Mouse (Mus musculus) CH12.LX (cell line): Measurements from ENCODE around the gene Gripap1. TPM values are rescaled to one million over a fixed set of nuclear protein-coding genes. Genes with fewer than 3 reads are reported as not detected.

Source experiments
- DNase-seq: peaks from one replicate; pipeline ENCODE4 v3.0.0-alpha.2; 2013; ENCODE audit errors: extremely low read depth
- H3K27ac ChIP-seq: 2 replicates; pipeline ENCODE4 v1.5.1; 2012; ENCODE audit warnings: low read depth, mild to moderate bottlenecking, control low read depth, moderate library complexity; ENCODE audit not compliant: insufficient read depth
- H3K27me3 ChIP-seq: replicated peaks from 2 replicates; pipeline ENCODE3; 2012; ENCODE audit warnings: inconsistent platforms
- H3K36me3 ChIP-seq, 2 experiments: replicated peaks in 1 of 2; 2 replicates each; pipeline versions ENCODE3 to v1.6.1; 2012; ENCODE audit warnings: inconsistent platforms in 1 of 2, low read length in 1 of 2, mild to moderate bottlenecking in 1 of 2, mixed read lengths in 1 of 2, moderate library complexity in 1 of 2; ENCODE audit not compliant: control insufficient read depth in 1 of 2, insufficient read depth in 1 of 2
- H3K4me1 ChIP-seq, 2 experiments: 2 replicates each; pipeline ENCODE4 v1.6.1; 2012; ENCODE audit warnings: inconsistent platforms in 1 of 2, moderate library complexity in 1 of 2; ENCODE audit not compliant: insufficient read depth in 2 of 2, control insufficient read depth in 1 of 2
- H3K4me2 ChIP-seq: 2 replicates; pipeline ENCODE4 v1.6.1; 2012; ENCODE audit warnings: low read depth, mild to moderate bottlenecking, control low read depth; ENCODE audit not compliant: poor library complexity, insufficient read depth, severe bottlenecking
- H3K4me3 ChIP-seq, 3 experiments: fragments of 150-350 bp in 1 of 3; sonication (generic) in 1 of 3; replicated peaks in 1 of 3; 2 replicates each; pipeline versions ENCODE3 to v1.5.1; 2011 to 2012; ENCODE audit warnings: low read depth in 2 of 3, low read length in 2 of 3, mild to moderate bottlenecking in 2 of 3, moderate library complexity in 2 of 3, control low read depth in 1 of 3, improper control_type of control experiment in 1 of 3, inconsistent platforms in 1 of 3, mixed read lengths in 1 of 3; ENCODE audit not compliant: poor library complexity in 1 of 3
- H3K79me2 ChIP-seq: replicated peaks from 2 replicates; pipeline ENCODE4 v1.6.1; 2012; ENCODE audit warnings: mild to moderate bottlenecking, moderate library complexity; ENCODE audit not compliant: control insufficient read depth, poor library complexity, insufficient read depth, severe bottlenecking; ENCODE audit errors: extremely low read depth
- H3K9ac ChIP-seq: 2 replicates; pipeline ENCODE4 v1.6.1; 2012; ENCODE audit warnings: low read depth, mild to moderate bottlenecking, control low read depth, moderate library complexity; ENCODE audit not compliant: insufficient read depth
- H3K9me3 ChIP-seq: replicated peaks from 2 replicates; pipeline ENCODE3; 2012; ENCODE audit warnings: low read length, inconsistent platforms, mixed read lengths
- BHLHE40 ChIP-seq: IDR thresholded peaks from 2 replicates; pipeline ENCODE4 v1.6.1; 2011; ENCODE audit warnings: mild to moderate bottlenecking, low read depth, low read length, improper control_type of control experiment
- CHD1 ChIP-seq: IDR thresholded peaks from 2 replicates; pipeline ENCODE4 v1.6.1; 2012; ENCODE audit warnings: low read depth, low read length, improper control_type of control experiment, inconsistent platforms
- CHD2 ChIP-seq: IDR thresholded peaks from 2 replicates; pipeline ENCODE4 v1.6.1; 2011; ENCODE audit warnings: low read length, improper control_type of control experiment
- CTCF ChIP-seq, 2 experiments: IDR thresholded peaks in 1 of 2; conservative IDR thresholded peaks in 1 of 2; 2 replicates each; pipeline ENCODE4 v1.5.1; 2011 to 2012; ENCODE audit warnings: low read depth in 2 of 2, low read length in 2 of 2, improper control_type of control experiment in 1 of 2, inconsistent platforms in 1 of 2, mild to moderate bottlenecking in 1 of 2, moderate library complexity in 1 of 2
- ETS1 ChIP-seq: conservative IDR thresholded peaks from 2 replicates; pipeline ENCODE4 v1.6.1; 2012; ENCODE audit warnings: low read depth, mild to moderate bottlenecking, inconsistent platforms, low read length, improper control_type of control experiment, moderate library complexity
- HCFC1 ChIP-seq: IDR thresholded peaks from 2 replicates; pipeline ENCODE4 v1.6.1; 2012; ENCODE audit warnings: low read depth, mild to moderate bottlenecking, inconsistent platforms, low read length, improper control_type of control experiment
- IRF4 ChIP-seq: IDR thresholded peaks from 2 replicates; pipeline ENCODE4 v1.6.1; 2014; ENCODE audit warnings: low read depth, mild to moderate bottlenecking, inconsistent platforms, low read length, improper control_type of control experiment
- JUN ChIP-seq: IDR thresholded peaks from 2 replicates; pipeline ENCODE4 v1.6.1; 2011; ENCODE audit warnings: low read depth, mild to moderate bottlenecking, low read length, improper control_type of control experiment, moderate library complexity; ENCODE audit not compliant: insufficient read depth
- JUND ChIP-seq: conservative IDR thresholded peaks from 2 replicates; pipeline ENCODE4 v1.6.1; 2011; ENCODE audit warnings: low read depth, low read length, improper control_type of control experiment
- MAX ChIP-seq: IDR thresholded peaks from 2 replicates; pipeline ENCODE4 v1.6.1; 2011; ENCODE audit warnings: low read length, improper control_type of control experiment
- MAZ ChIP-seq: IDR thresholded peaks from 2 replicates; pipeline ENCODE4 v1.6.1; 2012; ENCODE audit warnings: low read depth, mild to moderate bottlenecking, inconsistent platforms, low read length, improper control_type of control experiment, moderate library complexity
- MXI1 ChIP-seq: IDR thresholded peaks from 2 replicates; pipeline ENCODE4 v1.6.1; 2011; ENCODE audit warnings: mild to moderate bottlenecking, low read depth, low read length, improper control_type of control experiment
- MYC ChIP-seq: IDR thresholded peaks from 2 replicates; pipeline ENCODE4 v1.6.1; 2011; ENCODE audit warnings: low read depth, mild to moderate bottlenecking, improper control_type of control experiment, low read length
- NRF1 ChIP-seq: IDR thresholded peaks from 2 replicates; pipeline ENCODE4 v1.6.1; 2014; ENCODE audit warnings: low read depth, mild to moderate bottlenecking, inconsistent platforms, low read length, improper control_type of control experiment, moderate library complexity
- PAX5 ChIP-seq: IDR thresholded peaks from 2 replicates; pipeline ENCODE4 v1.6.1; 2012; ENCODE audit warnings: low read length, inconsistent platforms, mixed read lengths
- POLR2A ChIP-seq: IDR thresholded peaks from 2 replicates; pipeline ENCODE4 v1.6.1; 2011; ENCODE audit warnings: low read depth, mild to moderate bottlenecking, improper control_type of control experiment, low read length
- POLR2AphosphoS2 ChIP-seq: IDR thresholded peaks from 2 replicates; pipeline ENCODE4 v1.6.1; 2011; ENCODE audit warnings: low read depth, low read length, improper control_type of control experiment
- RAD21 ChIP-seq: IDR thresholded peaks from 2 replicates; pipeline ENCODE4 v1.6.1; 2011; ENCODE audit warnings: low read depth, mild to moderate bottlenecking, low read length, improper control_type of control experiment, moderate library complexity
- RCOR1 ChIP-seq: conservative IDR thresholded peaks from 2 replicates; pipeline ENCODE4 v1.6.1; 2012; ENCODE audit warnings: low read depth, mild to moderate bottlenecking, inconsistent platforms, low read length, improper control_type of control experiment
- SIN3A ChIP-seq: IDR thresholded peaks from 2 replicates; pipeline ENCODE4 v1.6.1; 2012; ENCODE audit warnings: low read length, improper control_type of control experiment, inconsistent platforms
- SMC3 ChIP-seq: IDR thresholded peaks from 2 replicates; pipeline ENCODE4 v1.6.1; 2011; ENCODE audit warnings: low read depth, low read length, improper control_type of control experiment
- TCF12 ChIP-seq: IDR thresholded peaks from 2 replicates; pipeline ENCODE4 v1.6.1; 2014; ENCODE audit warnings: low read depth, mild to moderate bottlenecking, inconsistent platforms, low read length, improper control_type of control experiment
- ZC3H11A ChIP-seq: IDR thresholded peaks from 2 replicates; pipeline ENCODE4 v1.6.1; 2012; ENCODE audit warnings: low read depth, mild to moderate bottlenecking, inconsistent platforms, low read length, improper control_type of control experiment
- ZKSCAN1 ChIP-seq: IDR thresholded peaks from 2 replicates; pipeline ENCODE4 v1.6.1; 2012; ENCODE audit warnings: low read depth, inconsistent platforms, low read length, improper control_type of control experiment, borderline replicate concordance
- ZMIZ1 ChIP-seq: IDR thresholded peaks from 2 replicates; pipeline ENCODE4 v1.6.1; 2012; ENCODE audit warnings: low read depth, mild to moderate bottlenecking, inconsistent platforms, low read length, improper control_type of control experiment
- ZNF384 ChIP-seq: IDR thresholded peaks from 2 replicates; pipeline ENCODE4 v1.6.1; 2012; ENCODE audit warnings: low read depth, low read length, improper control_type of control experiment, inconsistent platforms
- dilution Hi-C: fragments of 300-500 bp; cut with MboI; formaldehyde crosslinking; loops from 2 replicates; pipeline ENCODE4 v1.14.3; 2020; ENCODE audit warnings: low sequenced_read_pairs; ENCODE audit not compliant: extremely low pct_unique_long_range_greater_than_20kb, extremely low pct_ligation_motif_present
- in situ Hi-C: fragments of 300-500 bp; cut with MboI; formaldehyde crosslinking; loops from 3 replicates; pipeline ENCODE4 v1.14.3; 2019; ENCODE audit warnings: low sequenced_read_pairs, low pct_ligation_motif_present, low pct_unique_long_range_greater_than_20kb, mixed read lengths
- polyA plus RNA-seq: library from polyadenylated mRNA; unstranded; fragments of >175 nt; gene quantifications from 2 replicates; pipeline ENCODE4 v1.2.1, GENCODE M21; 2012; ENCODE audit warnings: low read depth; ENCODE audit not compliant: insufficient read length
- total RNA-seq, 2 experiments: library from RNA; depleted of rRNA; stranded (reverse); fragments of 300-350 nt in 1 of 2; fragments of >200 nt in 1 of 2; gene quantifications; 2 replicates each; pipeline ENCODE4 v1.2.3; 2012 to 2014

The Gripap1 gene
- total and polyA plus RNA-seq, 3 experiments, result 15.7 to 49.4 (median 25.5) TPM

DNA sequence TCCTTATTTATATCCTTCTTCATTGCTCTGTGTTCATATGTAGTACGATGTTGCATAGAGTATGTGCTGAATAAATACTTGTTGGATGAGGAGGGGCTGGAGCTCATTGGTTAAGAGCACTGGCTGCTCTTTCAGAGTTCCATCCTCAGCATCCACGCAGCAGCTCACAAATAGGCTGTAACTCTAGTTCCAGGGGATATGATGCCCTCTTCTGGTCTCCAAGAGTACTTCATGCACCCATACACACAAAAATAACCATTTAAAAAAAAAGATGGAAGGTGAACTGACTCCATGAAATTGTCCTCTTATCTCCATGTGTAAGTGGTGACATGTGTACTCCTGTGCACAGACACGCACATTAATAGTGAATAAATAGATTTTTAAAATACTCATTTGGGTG is 3.8 kb downstream of the Gripap1 start:
- in situ Hi-C loops, result no loop called here
- Histone ChIP-seq H3K79me2 (peaks cover 5% of the 10 kb centered on the region; the same call in 1 of the 2 replicates), H3K9ac (no peak overlapping the region), H3K4me3 (no peak overlapping the region), H3K27me3 (no peaks in the 10 kb centered on the region), H3K36me3 (peaks cover 17 to 38% of the 10 kb centered on the region in 2 experiments), H3K27ac (no peak overlapping the region), H3K4me1 (peaks cover 0 to 24% of the 10 kb centered on the region in 2 experiments; a peak in 2 of 4 replicates), H3K4me2 (no peak overlapping the region), H3K9me3 (no peaks in the 10 kb centered on the region)
- DNase-seq, result peak; percentile 54
- TF ChIP-seq HCFC1, result no peak
- no peak for TF ChIP-seq POLR2A
- TF ChIP-seq CTCF (conservative IDR thresholded peaks at IDR 0.05 in 1 of 2, IDR thresholded peaks at IDR 0.05 in 1 of 2; ENCODE audit: low read depth in 2 of 2, low read length in 2 of 2), result peak; percentile 11 to 56; a peak in 2 of 4 replicates
- TF ChIP-seq NRF1, result no peak
- 0 out of 2 replicates have a peak, but pooled peaks have one; percentile 19 for TF ChIP-seq ZNF384
- TF ChIP-seq JUN, result no peak
- no peak for TF ChIP-seq ZC3H11A
- no peak for TF ChIP-seq SIN3A
- TF ChIP-seq RCOR1, result no peak
- TF ChIP-seq ZKSCAN1, result no peak
- no peak for TF ChIP-seq POLR2AphosphoS2
- TF ChIP-seq MYC, result no peak
- TF ChIP-seq MAZ, result no peak
- TF ChIP-seq SMC3, result peak; percentile 38
- TF ChIP-seq JUND, result no peak
- no peak for TF ChIP-seq MXI1
- no peak for TF ChIP-seq ZMIZ1
- TF ChIP-seq PAX5, result no peak
- no peak for TF ChIP-seq MAX
- TF ChIP-seq BHLHE40, result no peak
- TF ChIP-seq IRF4, result no peak
- no peak for TF ChIP-seq ETS1
- TF ChIP-seq CHD1, result no peak
- peak; percentile 42 for TF ChIP-seq RAD21
- dilution Hi-C loops, result no loop called here

- Histone ChIP-seq H3K4me3 (no peak overlapping the region), H3K9ac (no peak overlapping the region), H3K9me3 (no peaks in the 10 kb centered on the region), H3K36me3 (peaks cover 30 to 53% of the 10 kb centered on the region in 2 experiments), H3K27me3 (no peaks in the 10 kb centered on the region), H3K79me2 (peaks cover 5% of the 10 kb centered on the region; the same call in 1 of the 2 replicates), H3K4me2 (no peak overlapping the region), H3K27ac (no peak overlapping the region), H3K4me1 (peaks cover 0 to 18% of the 10 kb centered on the region in 2 experiments; a peak in 2 of 4 replicates)
- dilution Hi-C loops, result no loop called here
- DNase-seq, result no peak
- in situ Hi-C loops, result no loop called here
- no peak for TF ChIP-seq POLR2A
- TF ChIP-seq ZMIZ1, result no peak
- TF ChIP-seq ZC3H11A, result no peak
- TF ChIP-seq TCF12, result no peak
- no peak for TF ChIP-seq ZKSCAN1
- TF ChIP-seq RAD21, result no peak
- TF ChIP-seq SMC3, result no peak
- no peak for TF ChIP-seq CHD2
- TF ChIP-seq CHD1, result no peak
- TF ChIP-seq MYC, result no peak
Observed at GRCm38 (mm10) chrX:7795016-7795415, 5.5 kb downstream of the Gripap1 start.
